In genomic region chr6:71143154-71143893, GRCm38 (mm10) we compare ENCODE assay signal across 8 mouse cellular contexts. TPM values are rescaled to one million over a fixed set of nuclear protein-coding genes. Genes with fewer than 3 reads are reported as not detected.
A peak's percentile ranks its signal among the peaks of the same experiment; 100 is the strongest.
DNase-seq lines count a peak whose midpoint lies in the region; ATAC-seq lines count a peak whose summit lies in the region.

No protein-coding gene starts in this region.

- WGBS in heart, embryonic 14.5 days = under 1% methylated on average over 19 of the region's 19 CpGs
- 2% methylated on average over 19 of the region's 19 CpGs for WGBS in neural tube, embryonic 13.5 days

- peak; percentile 21 for DNase-seq in brain, adult 2 months (ENCODE audit: low read depth, low spot score)
- peak; percentile 20 to 37 for DNase-seq in kidney, postnatal 4 days
- DNase-seq in urinary bladder, postnatal 25 days (ENCODE audit: low spot score) = no peak
- no peak for DNase-seq in left cerebral cortex, adult 9 months (ENCODE audit: low spot score in 2 of 2)

- H3K27ac ChIP-seq in heart, embryonic 14.5 days (replicated peaks in 1 of 2; ENCODE audit: control insufficient read depth in 1 of 2, insufficient read depth in 1 of 2, low read depth in 2 of 2, low read length in 2 of 2) = peak overlapping the region in 1 of 2 experiments; percentile 68; a peak in 2 of 4 replicates
- H3K27ac ChIP-seq in neural tube, embryonic 13.5 days (replicated peaks) = peak overlapping the region; percentile 81

- H3K9ac ChIP-seq in heart, embryonic 14.5 days (ENCODE audit: low read length) = peak overlapping the region; percentile 83
- peak overlapping the region; percentile 72 for H3K9ac ChIP-seq in neural tube, embryonic 13.5 days

- peak overlapping the region; percentile 55 for H3K4me3 ChIP-seq in erythroblast, embryonic 14.5 days (replicated peaks)
- H3K4me3 ChIP-seq in heart, embryonic 14.5 days (ENCODE audit: control insufficient read depth in 1 of 2, insufficient read depth in 1 of 2, low read depth in 1 of 2, low read length in 2 of 2) = peak overlapping the region; percentile 64 to 69
- H3K4me3 ChIP-seq in neural tube, embryonic 13.5 days = peak overlapping the region; percentile 51

- peaks cover 12% of the 10 kb centered on the region for H3K27me3 ChIP-seq in erythroblast, embryonic 14.5 days (ENCODE audit: control insufficient read depth)
- H3K27me3 ChIP-seq in heart, embryonic 14.5 days (ENCODE audit: control insufficient read depth, insufficient read depth, low read length) = no peaks in the 10 kb centered on the region
- no peaks in the 10 kb centered on the region for H3K27me3 ChIP-seq in neural tube, embryonic 13.5 days

- no peaks in the 10 kb centered on the region for H3K36me3 ChIP-seq in erythroblast, embryonic 14.5 days (ENCODE audit: control insufficient read depth)
- H3K36me3 ChIP-seq in heart, embryonic 14.5 days (ENCODE audit: control insufficient read depth, insufficient read depth, low read length) = no peaks in the 10 kb centered on the region
- no peaks in the 10 kb centered on the region for H3K36me3 ChIP-seq in neural tube, embryonic 13.5 days

- peaks cover 11% of the 10 kb centered on the region for H3K4me1 ChIP-seq in erythroblast, embryonic 14.5 days (ENCODE audit: control insufficient read depth)
- H3K4me1 ChIP-seq in heart, embryonic 14.5 days (ENCODE audit: control insufficient read depth in 2 of 2, insufficient read depth in 2 of 2, low read length in 2 of 2) = peaks cover 4 to 6% of the 10 kb centered on the region in 2 experiments; a peak in 3 of 4 replicates
- H3K4me1 ChIP-seq in neural tube, embryonic 13.5 days (replicated peaks) = peaks cover 6% of the 10 kb centered on the region

- peaks cover 4% of the 10 kb centered on the region; the same call in 1 of the 2 replicates for H3K9me3 ChIP-seq in erythroblast, embryonic 14.5 days (ENCODE audit: control insufficient read depth, low read length)
- no peaks in the 10 kb centered on the region for H3K9me3 ChIP-seq in heart, embryonic 14.5 days (ENCODE audit: control insufficient read depth, low read length)
- H3K9me3 ChIP-seq in neural tube, embryonic 13.5 days = no peaks in the 10 kb centered on the region

- H3K4me2 ChIP-seq in heart, embryonic 14.5 days (ENCODE audit: low read length) = peak overlapping the region; percentile 92
- peak overlapping the region; percentile 77 for H3K4me2 ChIP-seq in neural tube, embryonic 13.5 days

- no peak for ATAC-seq in erythroblast, adult 5-6 weeks (replicated peaks; ENCODE audit: low FRiP score, poor library complexity, severe bottlenecking)
- no peak for ATAC-seq in heart, embryonic 14.5 days (ENCODE audit: insufficient number of reproducible peaks, insufficient read depth, low FRiP score, low read depth)
- ATAC-seq in neural tube, embryonic 13.5 days (ENCODE audit: low read depth) = peak; percentile 36

RNA-seq across cellular contexts. Expression of gene Thnsl2, which starts 0.9 kb away (rescaled TPM):
- not detected in 2 replicates for polyA plus RNA-seq in erythroblast, embryonic 14.5 days (2012)
- total RNA-seq in erythroblast, adult 5-6 weeks (2015; ENCODE audit: low replicate concordance) = not detected in 2 replicates
- total RNA-seq in erythroblast, adult 5-6 weeks (2017; ENCODE audit: low replicate concordance) = not detected in 2 replicates
- polyA plus RNA-seq in heart, embryonic 14.5 days (2014; fragmentation: Nextera tagmentation; extraction: Ambion mirVana) = 5.1 and 6.0 TPM in 2 replicates
- 4.5 and 4.9 TPM in 2 replicates for polyA plus RNA-seq in neural tube, embryonic 13.5 days (2015; fragmentation: Nextera tagmentation; extraction: Ambion mirVana)

RNA-seq across cellular contexts. Expression of gene Fabp1, which starts 56.3 kb away (rescaled TPM):
- polyA plus RNA-seq in erythroblast, embryonic 14.5 days (2012) = 0.07 and 0.08 TPM in 2 replicates
- total RNA-seq in erythroblast, adult 5-6 weeks (2015; ENCODE audit: low replicate concordance) = not detected in 2 replicates
- total RNA-seq in erythroblast, adult 5-6 weeks (2017; ENCODE audit: low replicate concordance) = not detected in 2 replicates
- not detected in 2 replicates for polyA plus RNA-seq in heart, embryonic 14.5 days (2014; fragmentation: Nextera tagmentation; extraction: Ambion mirVana)
- polyA plus RNA-seq in neural tube, embryonic 13.5 days (2015; fragmentation: Nextera tagmentation; extraction: Ambion mirVana) = 0.52 TPM in 1 of 2 replicates, not detected in the other

Comparison
In these comparisons a context has a peak if more than half of its experiments do, and no peak if none do; other contexts are left out.
1. DNase-seq: peak in brain, adult 2 months (single experiment) and kidney, postnatal 4 days (2 of 2); none in urinary bladder, postnatal 25 days (single experiment) and left cerebral cortex, adult 9 months (0 of 2).
2. Peak in every context shown above with its lines, with median percentiles within 50 percentile points of each other: H3K4me3 ChIP-seq.